In genomic region chr10:127069281-127070189, GRCm38 (mm10) we compare ENCODE assay signal across 8 mouse cellular contexts. TPM values are rescaled to one million over a fixed set of nuclear protein-coding genes. Genes with fewer than 3 reads are reported as not detected.
DNase-seq lines count a peak whose midpoint lies in the region; ATAC-seq and TF ChIP-seq lines count a peak whose summit lies in the region.

No protein-coding gene starts in this region.

- WGBS in liver, embryonic 11.5 days = 6% methylated on average over 30 of the region's 30 CpGs
- 4% methylated on average over 30 of the region's 30 CpGs for WGBS in stomach, embryonic 14.5 days

- H3K4me1 ChIP-seq in erythroblast, embryonic 14.5 days (ENCODE audit: control insufficient read depth) = peaks cover 52% of the 10 kb centered on the region
- peaks cover 34% of the 10 kb centered on the region for H3K4me1 ChIP-seq in liver, embryonic 11.5 days (replicated peaks; ENCODE audit: control insufficient read depth, insufficient read depth, low read length)
- H3K4me1 ChIP-seq in stomach, embryonic 14.5 days (ENCODE audit: control insufficient read depth, insufficient read depth, low read length) = peaks cover 24% of the 10 kb centered on the region; the same call in 1 of the 2 replicates

- DNase-seq in left cerebral cortex, adult 2 months (ENCODE audit: extremely low spot score in 1 of 2, low spot score in 2 of 2) = no peak
- no peak for DNase-seq in left cerebral cortex, postnatal 25 days (ENCODE audit: low spot score in 2 of 2)
- peak; percentile 91 for DNase-seq in R1 (ENCODE audit: low read depth, low spot score)
- DNase-seq in liver, embryonic 11.5 days (ENCODE audit: low spot score) = no peak
- no peak for DNase-seq in thymus, postnatal 10 days (ENCODE audit: low spot score in 2 of 2)
- DNase-seq in right cerebral cortex, postnatal 14 days = no peak

- no peak for TF ChIP-seq CTCF in left cerebral cortex, adult 2 months (IDR thresholded peaks at IDR 0.05)

- intact Hi-C loops in left cerebral cortex, adult 2 months (cut with DNase I) = no loop called here
- intact Hi-C loops in left cerebral cortex, postnatal 25 days (cut with DNase I) = no loop called here

- peak overlapping the region; percentile 96 for H3K4me2 ChIP-seq in liver, embryonic 11.5 days
- H3K4me2 ChIP-seq in stomach, embryonic 14.5 days (replicated peaks; ENCODE audit: low read depth, low read length) = peak overlapping the region; percentile 71

- ATAC-seq in liver, embryonic 11.5 days (replicated peaks; ENCODE audit: low FRiP score) = peak; percentile 25
- ATAC-seq in stomach, embryonic 14.5 days (ENCODE audit: insufficient number of reproducible peaks, insufficient read depth, low FRiP score, low read depth) = peak; percentile 43

- H3K9ac ChIP-seq in liver, embryonic 11.5 days (ENCODE audit: low read depth, low read length) = peak overlapping the region; percentile 77
- peak overlapping the region; percentile 58 for H3K9ac ChIP-seq in stomach, embryonic 14.5 days (replicated peaks; ENCODE audit: low read depth, low read length)

- peak overlapping the region; percentile 71 for H3K4me3 ChIP-seq in left cerebral cortex, adult 2 months
- H3K4me3 ChIP-seq in erythroblast, embryonic 14.5 days (replicated peaks) = peak overlapping the region; percentile 71
- H3K4me3 ChIP-seq in liver, embryonic 11.5 days (ENCODE audit: low read depth, low read length) = peak overlapping the region; percentile 80
- H3K4me3 ChIP-seq in stomach, embryonic 14.5 days (ENCODE audit: low read depth, low read length) = peak overlapping the region; percentile 74

- no peaks in the 10 kb centered on the region for H3K27me3 ChIP-seq in erythroblast, embryonic 14.5 days (ENCODE audit: control insufficient read depth)
- no peaks in the 10 kb centered on the region for H3K27me3 ChIP-seq in liver, embryonic 11.5 days (replicated peaks; ENCODE audit: control insufficient read depth, insufficient read depth, low read length)
- no peaks in the 10 kb centered on the region for H3K27me3 ChIP-seq in stomach, embryonic 14.5 days (ENCODE audit: control insufficient read depth, insufficient read depth, low read length)

- peak overlapping the region; percentile 76 for H3K27ac ChIP-seq in left cerebral cortex, adult 2 months
- peak overlapping the region; percentile 79 for H3K27ac ChIP-seq in liver, embryonic 11.5 days (ENCODE audit: low read depth, low read length)
- peak overlapping the region; percentile 94 for H3K27ac ChIP-seq in stomach, embryonic 14.5 days (ENCODE audit: low read length)

- peaks cover 45% of the 10 kb centered on the region for H3K36me3 ChIP-seq in erythroblast, embryonic 14.5 days (ENCODE audit: control insufficient read depth)
- peaks cover 34% of the 10 kb centered on the region for H3K36me3 ChIP-seq in liver, embryonic 11.5 days (ENCODE audit: control insufficient read depth, insufficient read depth, low read length)
- H3K36me3 ChIP-seq in stomach, embryonic 14.5 days (ENCODE audit: control insufficient read depth, insufficient read depth, low read length) = peaks cover 41% of the 10 kb centered on the region

- H3K9me3 ChIP-seq in erythroblast, embryonic 14.5 days (ENCODE audit: control insufficient read depth, low read length) = no peaks in the 10 kb centered on the region
- no peaks in the 10 kb centered on the region for H3K9me3 ChIP-seq in liver, embryonic 11.5 days (ENCODE audit: control insufficient read depth, low read length)
- H3K9me3 ChIP-seq in stomach, embryonic 14.5 days (ENCODE audit: control insufficient read depth, low read depth, low read length) = no peaks in the 10 kb centered on the region

RNA-seq across cellular contexts. Expression of gene Tspan31, which starts 0.5 kb away (rescaled TPM):
- 10 to 100 TPM; 63.7 to 64.4 TPM for total RNA-seq in left cerebral cortex, adult 2 months (2021)
- total RNA-seq in left cerebral cortex, postnatal 25 days (2021) = 10 to 100 TPM; 65.5 to 71.5 TPM
- polyA plus RNA-seq in erythroblast, embryonic 14.5 days (2012) = 1.3 and 1.6 TPM in 2 replicates
- 112 and 121 TPM in 2 replicates for polyA plus RNA-seq in liver, embryonic 11.5 days (2014; fragmentation: Nextera tagmentation; extraction: Ambion mirVana)
- polyA plus RNA-seq in stomach, embryonic 14.5 days (2014; fragmentation: Nextera tagmentation; extraction: Ambion mirVana) = 124 and 141 TPM in 2 replicates

RNA-seq across cellular contexts. Expression of gene Agap2, which starts 5.5 kb away (rescaled TPM):
- 100 to 1,000 TPM; 627 to 694 TPM for total RNA-seq in left cerebral cortex, adult 2 months (2021)
- 100 to 1,000 TPM; 678 to 689 TPM for total RNA-seq in left cerebral cortex, postnatal 25 days (2021)
- polyA plus RNA-seq in erythroblast, embryonic 14.5 days (2012) = 0.07 and 0.10 TPM in 2 replicates
- polyA plus RNA-seq in liver, embryonic 11.5 days (2014; fragmentation: Nextera tagmentation; extraction: Ambion mirVana) = 2.2 and 2.3 TPM in 2 replicates
- 0.27 and 0.56 TPM in 2 replicates for polyA plus RNA-seq in stomach, embryonic 14.5 days (2014; fragmentation: Nextera tagmentation; extraction: Ambion mirVana)

RNA-seq across cellular contexts. Expression of gene Cdk4, which starts 6.2 kb away (rescaled TPM):
- 10 to 100 TPM; 74.4 to 75.2 TPM for total RNA-seq in left cerebral cortex, adult 2 months (2021)
- total RNA-seq in left cerebral cortex, postnatal 25 days (2021) = 10 to 100 TPM; 84.9 to 86.2 TPM
- 81.1 and 96.8 TPM in 2 replicates for polyA plus RNA-seq in erythroblast, embryonic 14.5 days (2012)
- polyA plus RNA-seq in liver, embryonic 11.5 days (2014; fragmentation: Nextera tagmentation; extraction: Ambion mirVana) = 1,533 and 1,539 TPM in 2 replicates
- 1,788 and 1,817 TPM in 2 replicates for polyA plus RNA-seq in stomach, embryonic 14.5 days (2014; fragmentation: Nextera tagmentation; extraction: Ambion mirVana)

RNA-seq across cellular contexts. Expression of gene March9, which starts 9.6 kb away (rescaled TPM):
- 10 to 100 TPM; 18.1 to 22.5 TPM for total RNA-seq in left cerebral cortex, adult 2 months (2021)
- total RNA-seq in left cerebral cortex, postnatal 25 days (2021) = 10 to 100 TPM; 21.7 to 21.8 TPM
- polyA plus RNA-seq in erythroblast, embryonic 14.5 days (2012) = not detected in 2 replicates
- 0.38 TPM in 2 replicates for polyA plus RNA-seq in liver, embryonic 11.5 days (2014; fragmentation: Nextera tagmentation; extraction: Ambion mirVana)
- polyA plus RNA-seq in stomach, embryonic 14.5 days (2014; fragmentation: Nextera tagmentation; extraction: Ambion mirVana) = 2.0 and 2.3 TPM in 2 replicates

RNA-seq across cellular contexts. Expression of gene Cyp27b1, which starts 21.5 kb away (rescaled TPM):
- total RNA-seq in left cerebral cortex, adult 2 months (2021) = under 1 TPM; 0.36 to 0.77 TPM
- 1 to 10 TPM in 1 of 2 experiments, under 1 TPM in 1; 0.57 to 1.1 TPM for total RNA-seq in left cerebral cortex, postnatal 25 days (2021)
- not detected in 2 replicates for polyA plus RNA-seq in erythroblast, embryonic 14.5 days (2012)
- polyA plus RNA-seq in liver, embryonic 11.5 days (2014; fragmentation: Nextera tagmentation; extraction: Ambion mirVana) = not detected in 2 replicates
- 0.13 and 0.18 TPM in 2 replicates for polyA plus RNA-seq in stomach, embryonic 14.5 days (2014; fragmentation: Nextera tagmentation; extraction: Ambion mirVana)

Comparison
In these comparisons a context has a peak if more than half of its experiments do, and no peak if none do; other contexts are left out.
1. RNA of gene Tspan31, which starts 0.5 kb away (polyA plus RNA-seq): 124 to 141 TPM in stomach, embryonic 14.5 days and 112 to 121 TPM in liver, embryonic 11.5 days; 1.3 to 1.6 TPM in erythroblast, embryonic 14.5 days; every median in the first group is over 10 times any median in the second.
2. RNA of gene Cdk4, which starts 6.2 kb away (polyA plus RNA-seq): 1,788 to 1,817 TPM in stomach, embryonic 14.5 days and 1,533 to 1,539 TPM in liver, embryonic 11.5 days; 81.1 to 96.8 TPM in erythroblast, embryonic 14.5 days; every median in the first group is over 10 times any median in the second.
3. Peak in every context shown above with its lines, with median percentiles within 50 percentile points of each other: H3K27ac ChIP-seq and H3K4me3 ChIP-seq.